Mouse (Mus musculus) kidney, adult 2 months (tissue): Measurements from ENCODE around the gene Fam189b.

Experiments used
- CTCF ChIP-seq: fragments of 200-500 bp; conservative IDR thresholded peaks from 2 replicates; pipeline ENCODE4 v1.5.1; 2011; ENCODE audit warnings: low read depth, mild to moderate bottlenecking, control low read depth, low read length, moderate library complexity, mixed read lengths; ENCODE audit not compliant: insufficient read depth, insufficient read length
- POLR2A ChIP-seq: fragments of 200-500 bp; IDR thresholded peaks from one replicate; pipeline ENCODE4 v1.6.1; 2011; ENCODE audit warnings: low read depth, low read length, control low read depth

DNA sequence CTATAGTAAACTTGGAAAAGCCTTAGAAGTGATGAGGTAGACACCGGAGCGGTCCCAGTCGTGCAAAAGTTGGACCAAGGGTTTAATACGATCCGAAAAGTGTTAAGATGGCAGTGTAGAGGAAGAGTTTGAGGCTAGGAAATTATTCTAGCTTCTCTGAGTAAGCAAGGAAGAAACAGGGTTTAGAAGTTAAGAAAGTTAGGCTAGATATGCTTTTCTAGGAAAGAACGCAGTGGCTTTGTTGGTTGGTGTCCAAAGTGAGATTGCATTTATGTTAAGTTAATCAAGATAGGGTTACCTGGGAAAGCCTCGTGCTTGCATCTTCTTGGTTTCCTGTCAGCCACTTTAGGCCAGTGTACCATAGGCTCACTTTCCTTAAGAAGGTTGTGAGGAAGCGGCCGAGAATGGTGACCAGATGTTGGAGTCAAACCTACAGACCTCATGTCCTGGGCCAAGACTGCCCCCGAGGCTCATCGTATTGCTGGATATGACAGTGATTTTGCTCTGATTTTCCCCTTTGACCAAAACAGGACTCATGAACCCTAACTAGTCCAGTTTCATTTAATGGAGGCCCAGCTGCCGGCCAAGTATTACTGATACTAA lies 17.6 kb upstream of the Fam189b start:
- no peak for TF ChIP-seq POLR2A
- no peak for TF ChIP-seq CTCF
